Mouse (Mus musculus): Measurements from ENCODE around the gene Brd7. TPM values are rescaled to one million over a fixed set of nuclear protein-coding genes. Genes with fewer than 3 reads are reported as not detected.

Gene Brd7
- polyA plus RNA-seq, 2 experiments: 27.5 to 35.5 TPM

- H3K36me3 ChIP-seq (replicated peaks; ENCODE audit: control insufficient read depth, insufficient read depth, low read depth): no peaks in the 10 kb centered on the region
- 46% methylated on average over 8 of the region's 8 CpGs for WGBS (ENCODE audit: insufficient replicate concordance)
- ATAC-seq (ENCODE audit: insufficient read depth): peak; percentile 34; the same call in 1 of the 2 replicates
- H3K27me3 ChIP-seq (ENCODE audit: control insufficient read depth, insufficient read depth, low read length): no peaks in the 10 kb centered on the region
- no peak overlapping the region for H3K4me2 ChIP-seq (ENCODE audit: low read depth)
- DNase-seq (ENCODE audit: low read depth in 3 of 3, low spot score in 3 of 3): no peak
- H3K4me1 ChIP-seq (replicated peaks; ENCODE audit: control insufficient read depth in 2 of 2, insufficient read depth in 2 of 2, low read length in 1 of 2): peaks cover 25 to 51% of the 10 kb centered on the region in 2 experiments
- H3K9ac ChIP-seq (replicated peaks): no peak overlapping the region
- H3K27ac ChIP-seq: no peak overlapping the region
- no peaks in the 10 kb centered on the region for H3K9me3 ChIP-seq (ENCODE audit: control insufficient read depth, low read length)
- TF ChIP-seq CTCF (IDR thresholded peaks at IDR 0.05; ENCODE audit: low read depth) (peak; percentile 66), EP300 (IDR thresholded peaks at IDR 0.05; ENCODE audit: low read depth) (no peak)
- H3K4me3 ChIP-seq (ENCODE audit: insufficient read depth in 1 of 2, low read depth in 2 of 2, low read length in 2 of 2): no peak overlapping the region
These were observed 76.3 kb downstream of the Brd7 start for GRCm38 (mm10) chr8:88285469-88286356.

GRCm38 (mm10) chr8:88284738-88285137, 77.3 kb downstream of the Brd7 start:
- Histone ChIP-seq H3K9me3 (ENCODE audit: control insufficient read depth, low read length) (no peaks in the 10 kb centered on the region), H3K36me3 (replicated peaks; ENCODE audit: control insufficient read depth, insufficient read depth, low read depth) (no peaks in the 10 kb centered on the region), H3K27me3 (ENCODE audit: control insufficient read depth, insufficient read depth, low read length) (no peaks in the 10 kb centered on the region), H3K4me3 (ENCODE audit: insufficient read depth in 1 of 2, low read depth in 2 of 2, low read length in 2 of 2) (no peak overlapping the region), H3K4me1 (replicated peaks; ENCODE audit: control insufficient read depth in 2 of 2, insufficient read depth in 2 of 2, low read length in 1 of 2) (peaks cover 27 to 53% of the 10 kb centered on the region in 2 experiments), H3K27ac (no peak overlapping the region), H3K9ac (replicated peaks) (no peak overlapping the region), H3K4me2 (ENCODE audit: low read depth) (no peak overlapping the region)
- ATAC-seq (ENCODE audit: insufficient read depth) (no peak), DNase-seq (ENCODE audit: low read depth in 3 of 3, low spot score in 3 of 3) (no peak)
- WGBS (ENCODE audit: insufficient replicate concordance): 70% methylated on average over 7 of the region's 7 CpGs
- no peak for TF ChIP-seq EP300 (IDR thresholded peaks at IDR 0.05; ENCODE audit: low read depth)
- no peak for TF ChIP-seq CTCF (IDR thresholded peaks at IDR 0.05; ENCODE audit: low read depth)

GRCm38 (mm10) chr8:88283243-88284115, 78.5 kb downstream of the Brd7 start:
- 70% methylated on average over 13 of the region's 13 CpGs for WGBS (ENCODE audit: insufficient replicate concordance)
- no peak for ATAC-seq (ENCODE audit: insufficient read depth)

GRCm38 (mm10) chr8:88282684-88283083, 79.3 kb downstream of the Brd7 start:
- H3K4me2 ChIP-seq (ENCODE audit: low read depth): no peak overlapping the region
- no peaks in the 10 kb centered on the region for H3K9me3 ChIP-seq (ENCODE audit: control insufficient read depth, low read length)
- no peaks in the 10 kb centered on the region for H3K27me3 ChIP-seq (ENCODE audit: control insufficient read depth, insufficient read depth, low read length)
- no peaks in the 10 kb centered on the region for H3K36me3 ChIP-seq (replicated peaks; ENCODE audit: control insufficient read depth, insufficient read depth, low read depth)
- ATAC-seq (ENCODE audit: insufficient read depth): no peak
- TF ChIP-seq EP300 (IDR thresholded peaks at IDR 0.05; ENCODE audit: low read depth) (no peak), CTCF (IDR thresholded peaks at IDR 0.05; ENCODE audit: low read depth) (no peak)
- no peak overlapping the region for H3K9ac ChIP-seq (replicated peaks)
- H3K4me1 ChIP-seq (replicated peaks; ENCODE audit: control insufficient read depth in 2 of 2, insufficient read depth in 2 of 2, low read length in 1 of 2): peaks cover 23 to 49% of the 10 kb centered on the region in 2 experiments
- no peak for DNase-seq (ENCODE audit: low read depth in 3 of 3, low spot score in 3 of 3)
- WGBS (ENCODE audit: insufficient replicate concordance): 40% methylated on average over 8 of the region's 8 CpGs
- no peak overlapping the region for H3K27ac ChIP-seq
- H3K4me3 ChIP-seq (ENCODE audit: insufficient read depth in 1 of 2, low read depth in 2 of 2, low read length in 2 of 2): no peak overlapping the region

More at GRCm38 (mm10) chr8:88283243-88284115, 78.5 kb downstream of the Brd7 start:
- no peak for DNase-seq (ENCODE audit: low read depth in 3 of 3, low spot score in 3 of 3)
- peaks cover 30 to 55% of the 10 kb centered on the region in 2 experiments for H3K4me1 ChIP-seq (replicated peaks; ENCODE audit: control insufficient read depth in 2 of 2, insufficient read depth in 2 of 2, low read length in 1 of 2)
- no peaks in the 10 kb centered on the region for H3K27me3 ChIP-seq (ENCODE audit: control insufficient read depth, insufficient read depth, low read length)
- no peak overlapping the region for H3K4me3 ChIP-seq (ENCODE audit: insufficient read depth in 1 of 2, low read depth in 2 of 2, low read length in 2 of 2)
- H3K9me3 ChIP-seq (ENCODE audit: control insufficient read depth, low read length): no peaks in the 10 kb centered on the region
- TF ChIP-seq EP300 (IDR thresholded peaks at IDR 0.05; ENCODE audit: low read depth) (no peak), CTCF (IDR thresholded peaks at IDR 0.05; ENCODE audit: low read depth) (no peak)
- H3K27ac ChIP-seq: no peak overlapping the region
- no peak overlapping the region for H3K4me2 ChIP-seq (ENCODE audit: low read depth)
- H3K36me3 ChIP-seq (replicated peaks; ENCODE audit: control insufficient read depth, insufficient read depth, low read depth): no peaks in the 10 kb centered on the region
- no peak overlapping the region for H3K9ac ChIP-seq (replicated peaks)

Other genes starting within 250 kb of the Brd7 start
- gene Cnep1r1, start 243.4 kb downstream of the Brd7 start, polyA plus RNA-seq (2012; rRNA removed): 15.4 and 20.8 TPM in 2 replicates
- gene Cnep1r1, start 243.4 kb downstream of the Brd7 start, polyA plus RNA-seq (2014; fragmentation: Nextera tagmentation; extraction: Ambion mirVana): 18.0 and 18.3 TPM in 2 replicates
- gene Heatr3, start 224.3 kb downstream of the Brd7 start, polyA plus RNA-seq (2012; rRNA removed): 13.8 and 17.3 TPM in 2 replicates
- gene Heatr3, start 224.3 kb downstream of the Brd7 start, polyA plus RNA-seq (2014; fragmentation: Nextera tagmentation; extraction: Ambion mirVana): 23.3 and 26.8 TPM in 2 replicates
- gene Tent4b, start 163.0 kb downstream of the Brd7 start, polyA plus RNA-seq (2012; rRNA removed): 7.7 and 9.2 TPM in 2 replicates
- 4.3 and 5.5 TPM in 2 replicates for gene Tent4b, start 163.0 kb downstream of the Brd7 start, polyA plus RNA-seq (2014; fragmentation: Nextera tagmentation; extraction: Ambion mirVana)
- 21.3 and 24.7 TPM in 2 replicates for gene Adcy7, start 89.8 kb downstream of the Brd7 start, polyA plus RNA-seq (2012; rRNA removed)
- 20.0 and 24.7 TPM in 2 replicates for gene Adcy7, start 89.8 kb downstream of the Brd7 start, polyA plus RNA-seq (2014; fragmentation: Nextera tagmentation; extraction: Ambion mirVana)
- gene Nkd1, start 159.2 kb upstream of the Brd7 start, polyA plus RNA-seq (2012; rRNA removed): 0.97 and 1.1 TPM in 2 replicates
- 0.96 and 1.1 TPM in 2 replicates for gene Nkd1, start 159.2 kb upstream of the Brd7 start, polyA plus RNA-seq (2014; fragmentation: Nextera tagmentation; extraction: Ambion mirVana)

All from liver, embryonic 14.5 days (tissue).